Mouse (Mus musculus) layer of hippocampus, adult 18-20 months (tissue): ENCODE measurements around the gene Nabp2. TPM values are rescaled to one million over a fixed set of nuclear protein-coding genes. Genes with fewer than 3 reads are reported as not detected.

Experiments
- DNase-seq, 2 experiments: peaks; one replicate each; pipeline ENCODE4 v3.0.0; 2022; ENCODE audit warnings: low spot score in 2 of 2
- long read RNA-seq: library from polyadenylated mRNA; stranded (forward); transcript quantifications from one replicate; pipeline ENCODE4 v2.0.0, GENCODE M21; 2021
- total RNA-seq, 2 experiments: library from RNA; stranded (reverse); gene quantifications; 2 replicates each; pipeline ENCODE4 v1.2.3; 2021

The Nabp2 gene
- total RNA-seq: 10 to 100 TPM; 96.5 to 98.5 TPM
- long read RNA-seq, transcript Nabp2-202 (6 exons, 1,371 nt): minor isoform, 17 of 64 reads
- long read RNA-seq, transcript Nabp2-201 (7 exons, 1,130 nt): major isoform, 41 of 64 reads
- long read RNA-seq, partial matches to known transcripts: 2 of 64 reads
- long read RNA-seq, other reads (novel, unspliced or antisense): 4 of 64 reads

DNA sequence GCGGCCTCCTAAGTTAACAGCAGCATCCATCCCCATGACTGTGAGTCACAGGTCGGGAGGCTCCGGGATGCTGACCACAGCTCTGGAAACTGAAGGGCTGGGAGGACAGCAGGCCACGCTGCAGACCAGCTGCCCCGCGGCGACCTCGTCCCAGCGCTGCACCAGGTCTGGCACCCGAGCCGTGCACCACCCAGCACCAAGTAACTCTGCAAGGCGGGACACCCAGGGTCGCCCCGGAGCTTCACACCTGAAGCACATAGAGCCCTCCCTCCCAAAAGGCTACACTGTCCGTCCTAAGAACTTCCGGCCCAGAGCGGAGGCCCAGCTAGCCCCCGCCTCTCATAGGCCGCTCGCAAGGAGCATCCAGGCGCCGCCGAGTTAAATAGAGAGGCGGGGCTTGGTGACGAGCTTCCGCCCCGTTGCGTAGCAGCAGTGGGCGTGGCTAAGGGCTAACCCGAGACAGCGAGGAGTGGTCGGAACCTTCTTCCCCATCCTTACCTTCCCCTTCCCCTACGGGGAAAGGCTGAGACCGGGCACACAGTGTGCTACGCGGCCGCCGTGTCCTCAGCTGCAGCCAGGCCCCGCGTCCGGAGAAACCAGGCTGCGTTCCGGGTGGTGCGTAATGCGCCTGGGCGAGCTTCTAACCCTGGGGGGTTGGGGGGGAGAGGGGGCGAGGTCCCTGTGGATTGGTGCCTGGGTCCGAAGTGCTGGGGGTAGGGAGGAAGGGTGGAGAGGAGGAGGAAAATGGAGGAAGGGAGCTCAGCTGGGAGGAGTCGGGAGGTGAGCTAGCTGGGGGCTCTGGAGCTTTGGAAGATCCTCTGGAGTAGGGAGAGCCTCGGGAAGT lies at the start of gene Nabp2, which contains the start of gene Rnf41:
TSS of gene Nabp2 (minus strand) at position 282 of the 844 bp plus-strand sequence.
TSS of gene Rnf41 (plus strand) at position 447 of the 844 bp plus-strand sequence.
- peak; percentile 93 to 96 for DNase-seq

GRCm38 (mm10) chr10:128460270-128460630 lies 49.0 kb upstream of the Nabp2 start:
- no peak for DNase-seq

DNA sequence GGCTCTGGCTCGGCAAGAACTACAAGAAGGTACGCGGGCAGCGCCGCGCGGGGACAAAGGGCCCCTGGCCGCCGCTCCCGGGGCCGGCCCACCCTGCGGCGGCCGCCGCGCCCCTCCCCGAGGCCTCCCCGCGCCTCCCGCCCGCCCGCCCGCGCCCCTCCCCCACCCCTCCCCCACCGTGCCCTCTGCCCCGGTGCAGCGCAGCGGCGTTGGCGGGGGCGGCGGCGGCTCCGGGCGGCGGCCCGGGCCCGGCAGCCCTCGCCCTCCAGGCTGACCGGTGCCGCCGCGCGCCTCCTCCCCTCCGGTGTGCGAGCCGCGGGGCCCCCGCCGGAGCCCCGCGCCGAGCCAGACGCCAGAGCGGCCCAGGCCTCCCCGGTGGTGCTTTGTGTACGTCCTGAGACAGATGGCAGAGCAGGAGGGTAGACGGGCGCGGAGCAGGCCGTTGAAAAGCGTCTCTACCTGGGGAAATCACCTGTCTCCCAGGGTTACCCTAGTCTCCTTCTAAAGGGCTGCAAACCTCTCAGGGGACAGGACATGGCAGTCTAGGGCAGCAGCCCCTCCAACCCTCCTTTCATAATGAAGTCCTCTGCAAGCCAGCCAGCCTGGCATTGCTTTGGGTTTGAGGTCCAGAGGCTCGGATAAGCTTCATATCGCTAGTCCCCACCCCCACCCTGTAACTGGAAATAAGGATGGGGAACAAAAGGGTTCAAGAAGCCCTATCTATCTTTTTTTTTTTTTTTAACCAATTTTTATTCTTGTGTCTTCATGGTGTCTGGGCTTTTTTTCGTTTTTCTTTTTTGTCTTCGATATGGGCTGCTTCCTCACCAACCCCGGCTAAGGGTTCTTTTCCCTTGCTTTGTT lies 48.3 kb upstream of the Nabp2 start:
- DNase-seq: peak in 1 of 2 experiments; percentile 45

- peak; percentile 72 to 82 for DNase-seq
These were observed 47.6 kb upstream of the Nabp2 start, which contains the start of gene Smarcc2 for GRCm38 (mm10) chr10:128458719-128459408. Gene Smarcc2, plus strand, starts transcription at chr10:128459248.

DNA sequence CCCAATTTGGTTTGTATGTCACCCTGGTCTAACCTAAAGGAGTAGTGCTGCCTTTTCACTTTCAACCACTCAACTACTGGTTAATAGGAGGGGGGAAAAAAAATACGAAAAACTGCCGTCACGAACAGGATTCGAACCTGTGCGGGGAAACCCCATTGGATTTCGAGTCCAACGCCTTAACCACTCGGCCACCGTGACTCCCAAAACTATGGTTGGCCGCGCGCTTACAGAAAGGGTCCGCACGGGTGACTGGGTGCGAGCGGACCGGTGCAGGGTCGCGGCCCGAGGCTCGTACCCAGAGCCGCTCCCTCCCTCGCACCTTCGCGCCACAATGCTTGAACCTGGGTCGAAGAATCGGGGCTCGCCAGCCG lies 47.0 kb upstream of the Nabp2 start:
- peak; percentile 85 to 95 for DNase-seq

GRCm38 (mm10) chr10:128457676-128458075 lies 46.4 kb upstream of the Nabp2 start:
- DNase-seq: no peak

DNA sequence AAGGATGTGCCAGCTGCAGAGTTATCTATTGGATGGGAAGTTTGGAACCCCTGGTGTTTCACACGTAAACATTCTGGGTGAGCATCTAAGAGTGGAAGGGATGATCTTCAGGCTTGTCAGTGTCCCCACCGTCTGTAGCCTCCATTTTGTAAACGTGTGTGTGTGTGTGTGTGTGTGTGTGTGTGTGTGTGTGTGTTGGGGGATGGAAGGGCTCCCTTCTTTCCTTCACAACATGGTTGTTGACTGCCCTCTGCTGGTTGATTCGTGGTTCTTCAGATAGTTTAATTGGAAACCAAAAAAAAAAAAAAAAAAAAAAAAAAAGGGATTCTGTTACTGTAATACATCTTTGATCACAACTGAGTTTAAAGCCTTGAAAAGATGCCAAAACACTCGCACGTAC lies 44.0 kb upstream of the Nabp2 start:
- peak in 1 of 2 experiments; percentile 76 for DNase-seq

DNA sequence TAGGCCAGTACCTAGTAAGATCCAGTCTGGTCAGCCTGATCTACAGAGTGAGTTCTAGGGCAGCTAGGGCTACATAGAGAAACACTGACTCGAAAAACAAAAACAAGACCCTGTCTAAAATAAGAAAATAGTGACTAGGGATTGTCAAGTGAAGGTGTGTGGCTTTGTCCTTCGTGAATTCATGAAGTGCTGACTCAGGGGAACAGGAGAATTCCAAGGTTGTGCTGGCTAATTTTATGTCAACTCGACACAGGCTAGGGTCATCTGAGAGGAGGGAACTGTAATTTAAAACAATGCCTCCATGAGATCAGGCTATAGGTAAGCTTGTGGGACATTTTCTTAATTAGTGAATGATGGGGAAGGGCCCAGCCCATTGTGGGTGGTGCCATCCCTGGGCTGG lies 43.2 kb upstream of the Nabp2 start:
- DNase-seq: no peak

GRCm38 (mm10) chr10:128451014-128451413 lies 39.7 kb upstream of the Nabp2 start:
- no peak for DNase-seq

DNA sequence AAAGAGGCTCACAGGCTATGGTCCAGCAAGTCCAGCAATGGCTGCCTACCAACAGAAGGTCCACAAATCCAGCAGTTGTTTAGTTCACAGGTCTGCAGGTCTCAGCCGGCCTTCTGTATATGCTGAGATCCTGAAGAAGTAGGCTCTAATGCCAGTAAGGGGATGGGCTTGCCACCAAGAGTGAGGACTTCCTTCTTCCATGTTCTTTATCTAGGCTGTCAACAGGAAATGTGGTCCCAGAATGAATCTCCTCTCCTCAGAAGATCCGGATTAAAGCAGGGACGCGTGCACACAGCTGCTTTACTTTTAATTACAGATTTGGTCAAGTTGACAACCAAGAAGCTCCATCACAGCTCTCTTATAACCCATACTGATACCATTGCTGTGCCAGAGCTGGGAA lies 34.1 kb upstream of the Nabp2 start:
- no peak for DNase-seq

DNA sequence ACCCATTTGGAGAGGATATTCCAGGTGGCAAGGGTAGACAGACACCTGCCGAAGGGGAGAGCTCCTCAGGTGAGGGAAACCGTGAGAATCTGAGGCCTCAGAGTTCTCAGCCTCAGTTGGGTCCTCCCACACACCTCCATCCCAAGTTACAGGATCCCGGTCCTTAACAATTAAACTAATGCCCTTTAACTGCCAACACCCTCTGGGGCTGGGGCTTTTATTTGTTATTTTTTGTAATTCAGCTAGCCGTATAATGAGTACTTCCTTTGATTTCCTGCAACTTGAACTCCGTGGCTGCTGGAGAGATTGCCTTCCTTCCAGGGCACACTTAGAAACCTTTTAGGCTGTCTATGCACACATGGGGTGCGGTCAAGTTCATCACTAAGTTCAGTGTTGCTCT lies 33.1 kb upstream of the Nabp2 start:
- no peak for DNase-seq

- no peak for DNase-seq
These were observed 31.4 kb upstream of the Nabp2 start for GRCm38 (mm10) chr10:128442718-128443117.

GRCm38 (mm10) chr10:128441324-128442119 lies 30.2 kb upstream of the Nabp2 start:
- no peak for DNase-seq

DNA sequence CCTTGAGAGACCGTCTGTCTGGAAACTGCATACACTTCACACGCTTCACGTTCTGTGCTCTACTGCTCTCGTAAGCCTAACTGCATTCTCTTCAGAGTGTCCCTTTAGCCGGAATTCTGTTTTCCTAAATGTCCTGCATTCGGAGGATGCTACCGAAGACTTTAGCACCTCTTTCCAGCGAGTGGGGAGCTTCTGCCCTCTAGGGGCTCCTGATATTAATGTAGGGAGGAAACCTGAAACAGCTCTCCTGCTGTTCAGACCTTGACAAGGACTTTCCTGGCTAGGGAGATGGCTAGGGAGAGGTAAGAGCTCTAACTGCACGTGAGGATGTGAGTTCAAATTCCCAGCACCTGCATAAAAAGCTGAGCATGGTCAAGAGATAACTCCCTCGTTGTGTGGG lies 29.1 kb upstream of the Nabp2 start:
- no peak for DNase-seq

DNA sequence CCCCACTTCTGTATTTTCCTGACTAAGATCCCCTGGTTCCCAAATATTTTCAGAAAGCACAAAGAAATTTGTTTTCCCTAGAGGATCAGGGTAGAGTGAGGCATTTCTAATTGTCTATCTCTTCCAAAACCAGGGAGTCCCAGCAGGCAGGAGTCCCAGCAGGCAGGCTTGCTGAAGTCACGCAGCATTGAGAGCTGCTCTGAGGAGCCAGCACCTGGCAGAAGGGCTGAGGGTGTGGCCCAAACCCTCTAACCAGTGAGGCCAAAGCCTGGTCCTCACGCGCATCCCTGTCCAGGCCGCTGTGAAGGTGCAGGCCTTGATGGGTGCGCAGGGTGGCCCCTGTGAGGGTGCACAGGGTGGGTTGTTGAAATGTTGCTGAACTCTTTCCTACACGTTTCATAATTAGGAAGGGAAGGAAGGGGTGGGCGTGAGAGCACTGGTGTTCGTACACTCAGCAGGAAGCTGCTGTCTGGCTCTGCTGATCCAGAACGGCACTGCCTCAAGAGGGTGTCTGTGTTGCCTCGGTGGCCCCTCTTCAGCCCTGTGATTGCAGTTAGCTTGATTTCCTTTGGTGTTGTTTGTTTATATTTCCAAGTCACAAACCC lies 27.5 kb upstream of the Nabp2 start:
- peak in 1 of 2 experiments; percentile 61 for DNase-seq

- no peak for DNase-seq
These were observed 25.1 kb upstream of the Nabp2 start for GRCm38 (mm10) chr10:128436376-128436775.

DNA sequence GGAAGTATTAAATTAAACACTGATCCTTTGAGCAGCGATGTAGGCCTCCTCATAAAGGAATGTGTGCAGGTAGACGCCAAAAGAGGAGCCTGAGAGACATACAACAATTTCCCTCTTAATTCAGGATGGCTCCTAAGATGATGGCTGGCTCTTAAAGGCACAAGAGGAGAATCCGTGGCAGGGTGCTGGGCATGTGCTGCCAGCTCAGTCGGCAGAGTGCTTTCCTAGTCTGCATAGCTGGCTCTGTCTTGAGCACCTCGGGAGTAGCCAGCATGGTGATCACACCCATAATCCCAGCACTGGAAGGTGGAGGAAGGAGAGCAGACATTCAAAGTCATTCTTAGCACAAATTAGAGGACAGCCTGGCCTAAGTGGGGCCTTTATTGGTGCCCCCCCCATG lies 24.6 kb upstream of the Nabp2 start:
- DNase-seq: no peak

DNA sequence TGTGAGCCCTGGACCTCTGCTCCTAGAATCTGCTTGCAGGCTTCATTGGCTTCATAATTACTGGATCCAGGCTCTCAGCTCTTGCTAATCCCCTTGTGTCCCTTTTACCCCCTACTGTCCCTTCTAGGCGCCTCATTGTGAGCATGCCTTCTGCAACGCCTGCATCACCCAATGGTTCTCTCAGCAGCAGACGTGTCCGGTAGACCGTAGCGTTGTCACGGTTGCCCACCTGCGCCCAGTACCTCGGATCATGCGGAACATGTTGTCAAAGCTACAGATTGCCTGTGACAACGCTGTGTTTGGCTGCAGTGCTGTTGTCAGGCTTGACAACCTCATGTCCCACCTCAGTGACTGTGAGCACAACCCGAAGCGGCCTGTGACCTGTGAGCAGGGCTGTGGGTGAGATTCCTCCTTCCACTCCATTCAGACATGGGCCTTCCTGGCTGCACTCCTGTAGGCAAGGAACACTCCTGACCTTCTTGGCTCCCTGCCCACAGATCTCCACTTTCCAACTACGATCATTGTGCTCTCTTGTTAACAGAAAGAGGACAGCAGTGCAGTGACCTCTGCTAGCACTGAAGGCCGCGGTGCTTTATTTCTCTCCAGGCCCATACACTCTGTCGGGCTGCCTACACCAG lies 24.0 kb upstream of the Nabp2 start:
- DNase-seq: no peak

- DNase-seq: no peak
These were observed 23.4 kb upstream of the Nabp2 start for GRCm38 (mm10) chr10:128434681-128435080.
